Mouse (Mus musculus): Measurements from ENCODE around the gene Tnfrsf12a.

Gene Tnfrsf12a

DNA sequence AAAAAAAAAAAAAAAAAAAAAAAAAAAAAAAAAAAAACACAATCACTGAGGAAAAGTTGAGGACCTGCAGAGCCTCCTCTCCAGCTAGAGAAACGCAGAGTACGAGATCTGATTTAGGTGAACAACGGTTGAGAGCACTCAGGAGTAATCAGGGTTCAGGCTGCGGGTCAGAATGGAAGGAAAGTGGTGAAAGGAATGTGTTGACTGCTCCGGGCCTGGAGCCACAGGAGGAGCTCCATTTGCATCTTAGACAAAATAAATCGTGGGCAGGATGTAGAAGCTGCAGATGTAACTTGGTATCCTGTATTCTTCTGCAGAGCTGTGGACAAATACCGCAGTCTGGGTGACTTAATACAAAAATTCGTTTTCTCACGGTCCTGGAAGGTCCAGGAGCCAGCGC is 31.4 kb downstream of the Tnfrsf12a start:
- no peak for DNase-seq (ENCODE audit: low spot score)

DNA sequence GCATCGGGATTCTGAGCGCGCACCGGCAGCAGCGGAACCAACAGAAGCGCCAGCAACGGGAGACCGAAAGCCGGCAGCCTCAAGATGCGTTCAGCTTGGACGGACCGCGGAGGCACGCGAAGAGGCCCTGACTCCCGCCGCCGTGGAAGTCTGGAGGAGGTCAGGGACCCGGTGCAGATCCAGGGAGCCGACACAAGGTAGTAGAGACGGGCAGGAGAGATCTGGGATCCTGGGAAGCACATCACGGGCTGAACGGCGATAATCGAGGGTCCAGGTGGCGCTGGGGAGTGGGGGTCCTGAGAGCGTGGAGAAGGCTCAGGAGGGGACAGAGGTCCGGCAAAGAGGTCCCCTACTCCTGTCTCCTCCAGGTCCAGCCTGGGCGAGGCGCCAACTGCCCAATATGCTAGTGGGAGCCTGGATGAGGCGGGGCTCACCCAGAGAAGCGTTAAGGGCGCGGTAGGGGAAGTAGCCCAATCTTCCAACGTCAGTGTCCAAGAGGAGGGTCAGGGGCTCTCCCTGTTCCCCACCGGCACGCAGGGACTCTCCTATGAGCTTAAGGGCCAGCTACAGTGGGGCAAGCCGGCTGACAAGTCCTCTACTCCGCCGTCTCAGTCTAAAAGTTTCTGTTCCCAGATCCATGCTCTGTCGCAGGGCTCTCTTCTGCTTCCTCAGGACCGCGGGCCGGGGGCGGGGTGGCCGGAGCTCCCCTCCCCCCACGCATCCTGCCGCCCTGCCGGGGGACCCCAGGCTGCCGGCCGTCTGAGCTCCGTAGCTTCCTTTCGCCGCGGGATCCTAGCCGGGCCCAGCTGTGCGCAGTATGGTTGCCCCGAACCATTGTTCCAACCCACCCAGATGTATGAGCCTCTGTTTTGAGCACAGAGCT is 32.4 kb downstream of the Tnfrsf12a start, which contains the start of gene Mmp25:
Mmp25 (minus strand) TSS at position 665 of the 883 bp plus-strand sequence.
- peak; percentile 39 for DNase-seq (ENCODE audit: low spot score)

DNA sequence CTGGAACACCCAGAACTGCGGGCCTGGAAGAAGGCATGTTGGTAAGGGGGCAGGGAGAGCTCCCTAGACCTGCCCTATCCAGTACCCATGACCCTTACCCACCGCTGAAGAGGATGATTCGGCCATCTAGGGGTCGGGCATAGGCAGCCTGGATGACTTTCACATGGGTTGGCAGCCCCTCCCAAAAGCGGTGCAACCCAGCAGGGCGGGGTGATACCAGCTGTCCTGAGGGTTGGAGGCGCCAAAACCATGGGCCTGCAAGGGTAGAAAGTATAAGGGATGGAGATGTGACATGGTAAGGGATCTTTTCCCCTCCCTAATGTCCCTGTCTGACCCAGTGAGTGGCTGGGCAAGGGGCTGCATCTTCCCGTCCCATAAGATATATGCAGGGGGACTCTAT is 46.0 kb downstream of the Tnfrsf12a start:
- DNase-seq (ENCODE audit: low spot score) = no peak

DNA sequence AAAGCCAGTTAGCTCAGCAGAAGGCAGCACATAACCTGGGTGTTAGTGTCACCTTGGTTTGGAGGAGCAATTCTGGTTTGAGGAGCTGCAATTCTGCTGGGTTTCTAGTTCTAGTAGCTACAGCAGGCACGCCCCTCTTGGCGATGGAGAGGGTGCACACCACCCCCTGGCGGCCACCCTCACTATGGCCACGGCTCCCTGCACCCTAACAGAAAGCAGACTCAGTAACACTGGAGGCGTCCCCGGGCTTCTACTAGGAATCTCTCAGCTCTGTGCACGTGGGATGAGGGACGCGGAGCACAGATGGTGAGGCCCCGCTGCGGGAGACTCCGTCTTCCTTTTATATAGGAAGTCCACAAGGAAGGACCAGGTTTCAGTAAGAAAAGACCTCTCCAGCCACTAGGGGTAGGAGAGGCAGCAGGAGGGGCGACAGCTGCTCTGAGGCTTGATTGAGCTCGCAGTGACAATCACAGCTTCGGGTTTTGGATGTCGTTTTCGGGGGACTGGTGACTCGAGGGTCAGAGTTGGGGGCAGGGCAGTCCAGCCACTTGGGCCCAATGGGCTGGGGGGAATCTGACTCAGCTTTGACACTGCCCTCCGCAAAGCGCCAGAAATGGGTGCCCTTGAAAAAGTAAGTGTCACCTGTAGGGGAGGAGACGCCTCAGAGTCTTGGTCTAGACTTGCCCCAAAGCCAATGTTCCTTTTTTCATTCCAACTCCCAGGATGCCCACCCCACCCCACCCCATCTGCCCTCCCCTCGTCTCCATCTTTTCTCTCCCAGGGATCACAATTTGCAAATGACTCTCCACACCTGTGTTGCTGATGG is 46.9 kb downstream of the Tnfrsf12a start:
- DNase-seq (ENCODE audit: low spot score) = peak; percentile 86

DNA sequence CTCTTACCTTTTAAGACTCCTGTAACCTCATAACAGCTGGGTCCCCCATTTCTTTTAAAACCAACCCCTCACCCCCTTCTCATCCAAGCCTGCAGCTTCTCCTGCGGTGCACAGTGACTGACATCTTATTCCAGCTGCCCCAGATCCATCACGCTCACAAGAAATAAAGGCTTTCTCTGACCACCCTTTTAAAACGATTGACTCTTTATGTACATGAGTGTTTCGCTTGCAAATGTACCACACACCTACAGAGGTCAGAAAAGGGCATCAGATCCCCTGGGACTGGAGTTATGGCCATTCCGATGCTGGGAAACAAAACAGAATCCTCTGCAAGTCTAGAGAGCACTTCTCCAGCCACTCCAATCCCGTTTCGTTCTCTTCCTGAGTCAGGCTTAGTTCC is 49.5 kb downstream of the Tnfrsf12a start:
- DNase-seq (ENCODE audit: low spot score) = no peak
